Mouse (Mus musculus): ENCODE measurements around the gene Cfap97. TPM values are rescaled to one million over a fixed set of nuclear protein-coding genes. Genes with fewer than 3 reads are reported as not detected.
A peak's percentile ranks its signal among the peaks of the same experiment; 100 is the strongest.
"Not testable (repeated sequence)": the region's sequence is repeated elsewhere in the genome, so short reads cannot be mapped to it uniquely, and the experiment has no call there.

Gene Cfap97
- polyA plus RNA-seq, 1 experiment from 2014 or later = 30.9 TPM

DNA sequence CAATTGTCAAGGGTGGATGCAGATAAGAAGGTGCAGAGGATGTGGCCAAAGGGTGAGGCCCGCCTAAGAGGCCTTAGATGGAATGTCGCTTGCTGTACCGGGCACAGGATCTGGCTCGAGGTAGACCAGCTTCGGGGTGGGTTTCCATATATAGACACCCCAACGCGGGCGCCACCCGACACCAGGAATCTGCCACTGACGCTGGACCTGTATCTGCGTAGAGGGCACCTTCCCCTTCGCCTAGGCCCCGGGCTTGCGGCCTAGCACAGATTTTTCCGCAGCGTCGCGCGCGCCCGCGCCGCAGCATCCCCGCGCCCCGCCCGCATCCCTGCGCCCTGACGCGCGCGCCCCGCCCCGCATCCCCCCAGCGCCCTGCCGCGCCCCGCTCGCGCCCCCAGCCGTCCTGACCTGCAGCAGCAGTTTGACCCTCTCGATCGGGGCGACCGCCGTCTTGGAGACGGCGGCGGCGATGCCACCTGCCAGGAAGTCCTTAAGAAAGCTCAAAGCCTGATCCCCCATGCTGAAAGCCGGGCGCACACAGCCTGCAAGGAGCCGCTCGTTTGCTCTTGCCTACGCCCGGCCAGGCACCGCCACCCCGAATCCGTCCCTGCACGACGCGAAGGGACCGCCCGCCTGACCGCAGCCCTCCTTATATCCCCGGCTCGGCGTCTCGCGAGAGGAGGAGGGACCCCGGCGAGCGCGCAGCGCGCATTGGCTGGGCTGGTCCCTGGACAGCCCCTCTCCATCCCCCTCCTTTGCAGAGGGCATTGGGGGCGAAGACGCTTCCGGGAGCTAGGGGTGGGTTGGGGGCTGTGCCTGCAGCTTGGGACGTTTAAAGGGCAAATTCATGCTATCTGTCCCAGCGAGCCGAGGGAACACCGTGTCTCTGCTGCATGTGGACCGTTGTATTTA lies 59.1 kb downstream of the Cfap97 start, which contains the start of gene Slc25a4:
Gene Slc25a4 (minus strand): TSS at position 881 of the 912 bp plus-strand sequence.
- H3K9ac ChIP-seq (ENCODE audit: low read depth, low read length) = peak within 1 kb of the TSS; percentile 96
- peak within 1 kb of the TSS; percentile 85 for H3K4me3 ChIP-seq (ENCODE audit: low read length)
- no peaks in the 10 kb centered on the region for H3K27me3 ChIP-seq (ENCODE audit: control insufficient read depth, insufficient read depth, low read length)
- ATAC-seq (ENCODE audit: low FRiP score, low TSS enrichment) = peak; percentile 99
- H3K9me3 ChIP-seq (ENCODE audit: control insufficient read depth, low read length) = no peaks in the 10 kb centered on the region
- H3K36me3 ChIP-seq (ENCODE audit: control insufficient read depth, insufficient read depth, low read length) = peaks cover 37% of the 10 kb centered on the region
- H3K4me1 ChIP-seq (ENCODE audit: control insufficient read depth, insufficient read depth, low read length) = peaks cover 17% of the 10 kb centered on the region
- peak within 1 kb of the TSS; percentile 84 for H3K4me2 ChIP-seq (replicated peaks; ENCODE audit: low read depth, low read length)
- H3K27ac ChIP-seq (ENCODE audit: low read depth, low read length) = peak within 1 kb of the TSS; percentile 95
- WGBS = under 1% methylated on average over 75 of the region's 84 CpGs

DNA sequence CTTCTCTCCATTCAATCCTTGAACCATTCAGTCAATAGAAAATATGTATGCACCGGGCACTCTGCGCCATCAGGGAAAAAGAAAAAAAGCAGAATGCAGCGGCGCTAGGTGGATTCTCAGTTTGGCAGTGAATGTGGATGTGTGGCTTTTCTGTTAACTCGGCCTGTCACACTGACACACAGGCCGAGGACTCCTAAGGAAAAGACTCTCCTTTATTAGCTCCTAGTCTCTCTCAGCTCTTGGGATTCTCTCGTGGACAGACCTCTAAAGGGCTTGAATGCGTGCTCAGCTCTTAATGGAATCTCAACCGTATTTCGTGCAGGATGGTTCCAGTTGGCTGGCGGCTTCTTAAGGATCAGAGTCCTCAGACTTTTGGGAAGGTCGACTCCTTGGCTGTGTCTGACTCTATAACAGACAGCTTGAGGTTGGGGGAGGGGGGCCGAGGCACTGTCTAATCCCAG lies 60.1 kb downstream of the Cfap97 start:
- no peak for ATAC-seq (ENCODE audit: low FRiP score, low TSS enrichment)
- Histone ChIP-seq H3K9ac (ENCODE audit: low read depth, low read length) (peak overlapping the region; percentile 96; the same call in 1 of the 2 replicates), H3K4me1 (ENCODE audit: control insufficient read depth, insufficient read depth, low read length) (peaks cover 17% of the 10 kb centered on the region), H3K4me2 (replicated peaks; ENCODE audit: low read depth, low read length) (peak overlapping the region; percentile 84), H3K36me3 (ENCODE audit: control insufficient read depth, insufficient read depth, low read length) (peaks cover 27% of the 10 kb centered on the region), H3K4me3 (ENCODE audit: low read length) (peak overlapping the region; percentile 85), H3K9me3 (ENCODE audit: control insufficient read depth, low read length) (no peaks in the 10 kb centered on the region), H3K27me3 (ENCODE audit: control insufficient read depth, insufficient read depth, low read length) (no peaks in the 10 kb centered on the region), H3K27ac (ENCODE audit: low read depth, low read length) (peak overlapping the region; percentile 95; the same call in 1 of the 2 replicates)
- 5% methylated on average over 13 of the region's 13 CpGs for WGBS

DNA sequence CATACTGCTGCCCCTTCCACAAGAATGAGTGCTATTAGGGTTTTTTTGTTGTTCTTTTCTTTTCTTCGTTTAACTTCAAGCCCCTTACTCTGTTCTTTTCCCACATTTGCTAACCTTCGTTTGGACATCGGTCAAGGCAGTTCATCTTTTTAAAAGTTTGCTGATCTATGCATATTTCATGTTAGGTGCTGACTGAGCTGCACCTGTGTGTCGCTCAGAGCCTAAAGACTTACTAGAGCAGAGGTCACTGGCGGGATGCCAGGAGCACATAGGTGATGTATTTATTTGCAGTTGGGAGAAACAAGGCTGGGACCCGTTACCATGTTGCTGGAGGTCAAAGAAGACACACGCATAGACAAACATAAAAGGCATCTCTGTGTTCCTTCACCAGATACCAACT lies 60.6 kb downstream of the Cfap97 start:
- H3K36me3 ChIP-seq (ENCODE audit: control insufficient read depth, insufficient read depth, low read length) = peaks cover 21% of the 10 kb centered on the region
- H3K4me2 ChIP-seq (replicated peaks; ENCODE audit: low read depth, low read length) = no peak overlapping the region
- no peaks in the 10 kb centered on the region for H3K27me3 ChIP-seq (ENCODE audit: control insufficient read depth, insufficient read depth, low read length)
- H3K4me3 ChIP-seq (ENCODE audit: low read length) = no peak overlapping the region
- H3K9me3 ChIP-seq (ENCODE audit: control insufficient read depth, low read length) = no peaks in the 10 kb centered on the region
- no peak overlapping the region for H3K9ac ChIP-seq (ENCODE audit: low read depth, low read length)
- H3K27ac ChIP-seq (ENCODE audit: low read depth, low read length) = no peak overlapping the region
- 44% methylated on average over 7 of the region's 7 CpGs for WGBS
- no peak for ATAC-seq (ENCODE audit: low FRiP score, low TSS enrichment)
- peaks cover 22% of the 10 kb centered on the region for H3K4me1 ChIP-seq (ENCODE audit: control insufficient read depth, insufficient read depth, low read length)

DNA sequence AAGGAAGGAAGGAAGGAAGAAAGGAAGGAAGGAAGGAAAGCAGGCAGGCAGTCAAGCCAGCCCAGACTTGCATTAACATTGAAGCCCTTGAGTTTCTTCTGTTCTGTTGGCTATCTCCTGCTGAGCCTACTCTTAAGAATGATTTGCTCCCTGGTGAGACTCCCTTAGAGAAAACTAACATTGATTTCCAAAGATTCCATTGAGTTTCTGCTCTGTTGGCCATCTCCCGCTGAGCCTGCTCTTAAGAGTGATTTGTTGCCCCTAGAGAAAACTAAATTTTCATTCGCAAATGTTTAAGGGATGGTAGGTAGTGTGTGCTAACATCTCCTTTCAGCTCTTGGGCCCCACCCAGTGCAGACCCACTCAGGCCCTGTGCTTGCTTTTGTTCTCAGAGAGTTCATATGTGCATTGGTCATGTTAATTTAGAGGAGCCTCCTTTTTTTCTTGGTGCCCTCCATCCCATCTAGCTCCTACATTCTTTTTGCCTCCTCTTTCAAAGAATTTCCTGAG lies 62.5 kb downstream of the Cfap97 start:
- H3K27ac ChIP-seq (ENCODE audit: low read depth, low read length) = no peak overlapping the region
- H3K4me2 ChIP-seq (replicated peaks; ENCODE audit: low read depth, low read length) = no peak overlapping the region
- H3K27me3 ChIP-seq (ENCODE audit: control insufficient read depth, insufficient read depth, low read length) = no peaks in the 10 kb centered on the region
- peaks cover 3% of the 10 kb centered on the region; the same call in 1 of the 2 replicates for H3K36me3 ChIP-seq (ENCODE audit: control insufficient read depth, insufficient read depth, low read length)
- no peak for ATAC-seq (ENCODE audit: low FRiP score, low TSS enrichment)
- no peak overlapping the region for H3K4me3 ChIP-seq (ENCODE audit: low read length)
- H3K4me1 ChIP-seq (ENCODE audit: control insufficient read depth, insufficient read depth, low read length) = peaks cover 14% of the 10 kb centered on the region; the same call in 1 of the 2 replicates
- no peaks in the 10 kb centered on the region for H3K9me3 ChIP-seq (ENCODE audit: control insufficient read depth, low read length)
- WGBS = 32% methylated on average over 2 of the region's 2 CpGs
- H3K9ac ChIP-seq (ENCODE audit: low read depth, low read length) = no peak overlapping the region

DNA sequence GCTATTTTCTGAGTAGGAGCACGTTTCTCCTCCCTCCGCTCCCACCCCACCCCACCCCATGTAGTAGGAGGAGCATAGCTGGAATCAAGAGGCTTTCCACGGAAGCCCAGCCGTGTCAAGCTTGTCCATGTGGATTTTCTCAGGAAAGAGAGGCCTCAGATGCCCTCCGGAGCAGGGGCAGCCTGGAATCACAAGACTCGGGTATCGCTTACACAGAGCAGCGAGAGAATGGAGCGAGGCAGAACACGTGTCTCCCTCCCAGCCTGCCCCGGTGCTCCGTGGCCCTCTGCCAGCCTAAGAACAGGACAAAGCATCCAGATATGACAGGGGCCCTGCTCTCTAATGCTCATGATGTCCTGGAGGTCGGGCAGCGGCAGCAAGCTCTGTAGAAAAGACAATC lies 65.3 kb downstream of the Cfap97 start:
- peak; percentile 91 for ATAC-seq (ENCODE audit: low FRiP score, low TSS enrichment)

DNA sequence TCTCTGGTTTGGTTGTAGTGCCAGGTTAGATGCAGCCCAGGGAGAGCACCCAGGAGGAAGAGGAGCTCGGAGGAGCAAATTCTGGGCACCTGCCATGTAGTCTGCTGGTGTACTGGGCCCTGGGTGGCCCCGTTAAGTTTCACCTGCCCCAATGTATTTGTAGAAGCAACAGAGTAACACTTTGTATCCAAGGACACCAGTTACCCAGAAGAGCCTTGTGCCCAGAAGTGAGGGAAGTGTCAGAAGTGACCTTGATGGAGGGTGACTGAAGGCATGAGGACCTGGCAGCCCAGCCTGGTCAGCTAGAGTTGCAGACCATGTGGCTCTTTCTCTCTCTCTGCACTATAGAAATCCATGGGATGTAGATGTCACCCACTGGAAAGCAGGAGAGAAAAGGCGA lies 69.0 kb downstream of the Cfap97 start:
- no peak for ATAC-seq (ENCODE audit: low FRiP score, low TSS enrichment)
- Histone ChIP-seq H3K9ac (ENCODE audit: low read depth, low read length) (no peak overlapping the region), H3K4me1 (ENCODE audit: control insufficient read depth, insufficient read depth, low read length) (peaks cover 4% of the 10 kb centered on the region; the same call in 1 of the 2 replicates), H3K36me3 (ENCODE audit: control insufficient read depth, insufficient read depth, low read length) (no peaks in the 10 kb centered on the region), H3K27me3 (ENCODE audit: control insufficient read depth, insufficient read depth, low read length) (no peaks in the 10 kb centered on the region), H3K27ac (ENCODE audit: low read depth, low read length) (no peak overlapping the region), H3K9me3 (ENCODE audit: control insufficient read depth, low read length) (no peaks in the 10 kb centered on the region), H3K4me3 (ENCODE audit: low read length) (no peak overlapping the region), H3K4me2 (replicated peaks; ENCODE audit: low read depth, low read length) (no peak overlapping the region)
- 75% methylated on average over 3 of the region's 3 CpGs for WGBS

More for the DNA sequence above, 65.3 kb downstream of the Cfap97 start:
- peak overlapping the region; percentile 35 for H3K4me3 ChIP-seq (ENCODE audit: low read length)
- WGBS = 2% methylated on average over 14 of the region's 14 CpGs
- H3K27ac ChIP-seq (ENCODE audit: low read depth, low read length) = no peak overlapping the region
- H3K27me3 ChIP-seq (ENCODE audit: control insufficient read depth, insufficient read depth, low read length) = no peaks in the 10 kb centered on the region
- peak overlapping the region; percentile 62 for H3K9ac ChIP-seq (ENCODE audit: low read depth, low read length)
- H3K4me1 ChIP-seq (ENCODE audit: control insufficient read depth, insufficient read depth, low read length) = peaks cover 4% of the 10 kb centered on the region; the same call in 1 of the 2 replicates
- peak overlapping the region; percentile 59 for H3K4me2 ChIP-seq (replicated peaks; ENCODE audit: low read depth, low read length)
- H3K9me3 ChIP-seq (ENCODE audit: control insufficient read depth, low read length) = no peaks in the 10 kb centered on the region
- H3K36me3 ChIP-seq (ENCODE audit: control insufficient read depth, insufficient read depth, low read length) = no peaks in the 10 kb centered on the region

DNA sequence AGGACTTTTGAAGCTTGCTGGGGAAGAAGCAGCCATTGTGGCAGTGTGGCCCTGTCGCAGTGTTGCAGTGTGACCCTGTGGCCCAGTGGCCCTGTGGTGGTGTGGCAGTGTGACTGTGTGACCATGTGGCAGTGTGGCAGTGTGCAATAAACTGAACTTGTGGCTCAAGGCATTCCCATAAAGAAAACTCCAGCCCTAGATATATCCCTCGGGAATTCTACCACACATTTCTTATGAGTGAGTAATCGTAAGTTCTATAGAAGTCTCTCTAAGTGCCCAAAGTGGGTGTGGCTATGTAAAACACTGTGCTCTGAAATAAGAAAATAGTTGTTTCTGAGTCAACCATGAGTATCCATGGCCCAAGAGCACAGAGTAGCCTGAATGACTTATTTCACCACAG lies 73.9 kb downstream of the Cfap97 start:
- Histone ChIP-seq H3K4me3 (ENCODE audit: low read length) (no peak overlapping the region), H3K9me3 (ENCODE audit: control insufficient read depth, low read length) (no peaks in the 10 kb centered on the region), H3K27ac (ENCODE audit: low read depth, low read length) (no peak overlapping the region), H3K27me3 (ENCODE audit: control insufficient read depth, insufficient read depth, low read length) (no peaks in the 10 kb centered on the region), H3K9ac (ENCODE audit: low read depth, low read length) (no peak overlapping the region), H3K36me3 (ENCODE audit: control insufficient read depth, insufficient read depth, low read length) (no peaks in the 10 kb centered on the region), H3K4me1 (ENCODE audit: control insufficient read depth, insufficient read depth, low read length) (no peaks in the 10 kb centered on the region), H3K4me2 (replicated peaks; ENCODE audit: low read depth, low read length) (no peak overlapping the region)
- no peak for ATAC-seq (ENCODE audit: low FRiP score, low TSS enrichment)
- 79% methylated on average over 3 of the region's 3 CpGs for WGBS

DNA sequence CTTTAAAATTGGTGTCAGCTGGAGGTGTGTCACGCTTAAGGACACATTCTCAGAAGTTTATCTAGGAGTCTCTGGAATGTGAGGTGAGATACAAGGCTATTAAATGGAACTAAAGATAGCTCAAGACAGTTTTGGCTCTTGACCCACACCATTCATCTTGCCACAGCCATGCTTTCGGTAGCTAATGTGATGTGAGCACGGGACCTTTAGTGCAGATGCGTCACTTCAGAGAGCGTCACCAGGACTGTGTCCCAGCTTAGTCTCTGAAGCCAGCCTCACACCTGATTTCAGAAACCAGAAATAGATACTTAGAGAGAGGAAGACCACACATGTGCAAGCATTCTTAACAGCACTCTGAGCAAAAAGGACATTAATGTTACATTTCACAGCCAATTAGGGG lies 75.1 kb downstream of the Cfap97 start:
- no peak overlapping the region for H3K4me2 ChIP-seq (replicated peaks; ENCODE audit: low read depth, low read length)
- H3K9ac ChIP-seq (ENCODE audit: low read depth, low read length) = no peak overlapping the region
- no peaks in the 10 kb centered on the region for H3K4me1 ChIP-seq (ENCODE audit: control insufficient read depth, insufficient read depth, low read length)
- ATAC-seq (ENCODE audit: low FRiP score, low TSS enrichment) = no peak
- no peak overlapping the region for H3K4me3 ChIP-seq (ENCODE audit: low read length)
- H3K27me3 ChIP-seq (ENCODE audit: control insufficient read depth, insufficient read depth, low read length) = no peaks in the 10 kb centered on the region
- no peak overlapping the region for H3K27ac ChIP-seq (ENCODE audit: low read depth, low read length)
- no peaks in the 10 kb centered on the region for H3K9me3 ChIP-seq (ENCODE audit: control insufficient read depth, low read length)
- no peaks in the 10 kb centered on the region for H3K36me3 ChIP-seq (ENCODE audit: control insufficient read depth, insufficient read depth, low read length)
- WGBS = 65% methylated on average over 5 of the region's 5 CpGs

DNA sequence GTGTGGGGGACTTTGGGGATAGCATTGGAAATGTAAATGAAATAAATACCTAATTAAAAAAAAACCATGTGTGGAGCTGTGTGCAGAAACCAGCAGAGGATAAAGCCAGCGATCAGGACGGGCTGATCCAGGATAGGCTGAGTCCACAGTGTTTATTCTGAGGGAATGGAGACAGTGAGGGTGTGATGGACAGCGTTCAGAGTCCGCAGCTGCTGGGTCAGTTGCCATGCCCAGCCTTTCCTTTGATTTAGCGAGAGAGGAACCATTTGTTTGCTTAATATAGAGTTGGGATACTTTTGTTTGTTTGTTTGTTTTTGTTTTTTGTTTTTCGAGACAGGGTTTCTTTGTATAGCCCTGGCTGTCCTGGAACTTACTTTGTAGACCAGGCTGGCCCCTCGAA lies 80.4 kb downstream of the Cfap97 start:
- not testable (repeated sequence) for H3K4me2 ChIP-seq (replicated peaks; ENCODE audit: low read depth, low read length); H3K27ac ChIP-seq (ENCODE audit: low read depth, low read length); H3K9me3 ChIP-seq (ENCODE audit: control insufficient read depth, low read length); H3K4me1 ChIP-seq (ENCODE audit: control insufficient read depth, insufficient read depth, low read length); H3K9ac ChIP-seq (ENCODE audit: low read depth, low read length); ATAC-seq (ENCODE audit: low FRiP score, low TSS enrichment); H3K36me3 ChIP-seq (ENCODE audit: control insufficient read depth, insufficient read depth, low read length); H3K27me3 ChIP-seq (ENCODE audit: control insufficient read depth, insufficient read depth, low read length); H3K4me3 ChIP-seq (ENCODE audit: low read length)
- WGBS = 88% methylated on average over 7 of the region's 7 CpGs
